Mouse (Mus musculus): ENCODE data around the gene Cps1.

Gene Cps1

DNA sequence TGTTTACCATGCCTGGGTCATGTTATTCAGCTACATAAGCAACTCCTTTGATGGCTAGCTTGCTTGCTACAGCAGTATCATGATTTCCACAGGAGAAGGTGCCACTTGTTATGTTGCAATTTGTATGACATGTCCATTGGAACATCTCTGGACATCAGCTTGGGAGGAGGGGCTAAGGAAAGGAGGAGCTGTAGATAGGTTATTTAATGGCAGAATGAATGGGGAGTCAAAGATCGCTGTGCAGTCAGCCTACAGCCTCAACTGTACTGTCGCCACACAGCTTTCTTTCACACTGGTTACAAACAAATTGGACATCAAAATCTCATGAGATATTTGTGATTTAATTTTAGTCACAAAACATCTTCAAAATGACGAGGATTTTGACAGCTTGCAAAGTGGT, at the start of gene Cps1:
Gene Cps1, plus strand, starts transcription at position 230 of the 400 bp plus-strand sequence.
- DNase-seq (ENCODE audit: low read depth, low spot score) = no peak

GRCm38 (mm10) chr1:67077739-67078138, 45.1 kb upstream of the Cps1 start:
- no peak for DNase-seq (ENCODE audit: low read depth, low spot score)

- DNase-seq (ENCODE audit: low read depth, low spot score) = no peak
Observed at GRCm38 (mm10) chr1:67078666-67079065, 44.2 kb upstream of the Cps1 start.

DNA sequence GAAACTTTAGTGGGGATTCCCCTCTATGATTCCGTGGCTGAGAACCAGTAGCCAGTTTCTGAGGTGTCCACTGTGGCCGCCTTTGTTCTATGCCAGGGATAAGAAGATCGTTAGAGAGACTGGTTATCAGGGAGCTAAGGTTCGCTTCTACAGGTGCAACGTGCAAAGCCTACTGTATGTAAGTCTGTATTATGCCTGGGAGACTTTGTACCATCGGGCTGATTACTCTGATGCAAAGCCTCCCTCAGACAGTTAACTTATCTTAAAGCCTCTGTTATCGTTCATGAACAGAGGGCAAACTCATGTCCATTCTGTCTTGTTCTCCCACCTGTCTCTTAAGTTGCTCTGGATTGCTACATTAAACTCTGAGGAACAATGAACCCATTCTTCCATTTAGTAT, 43.7 kb upstream of the Cps1 start:
- DNase-seq (ENCODE audit: low read depth, low spot score) = no peak

DNA sequence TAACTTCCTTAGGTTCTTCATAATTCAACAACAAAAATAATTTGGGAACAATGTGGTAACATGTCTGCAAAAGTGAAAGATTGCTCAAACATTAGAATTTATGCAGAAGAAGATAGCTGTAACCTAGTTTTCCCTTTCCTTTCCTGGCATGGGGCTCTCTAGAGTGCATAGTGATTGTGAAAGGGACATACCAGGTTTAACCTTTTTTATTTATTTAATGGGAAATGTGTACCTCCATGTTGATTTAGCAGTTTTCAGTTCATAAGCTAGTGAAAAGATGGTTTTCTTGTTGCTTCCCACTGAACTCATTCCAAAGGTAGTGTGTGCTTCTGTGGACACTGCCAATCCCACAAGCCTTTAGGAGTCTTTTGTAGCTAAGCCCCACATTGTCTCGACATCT, 30.4 kb upstream of the Cps1 start:
- no peak for DNase-seq (ENCODE audit: low read depth, low spot score)

GRCm38 (mm10) chr1:67099215-67099614, 23.6 kb upstream of the Cps1 start:
- DNase-seq (ENCODE audit: low read depth, low spot score) = no peak

GRCm38 (mm10) chr1:67103476-67104248, 19.2 kb upstream of the Cps1 start:
- DNase-seq (ENCODE audit: low read depth, low spot score) = no peak

DNA sequence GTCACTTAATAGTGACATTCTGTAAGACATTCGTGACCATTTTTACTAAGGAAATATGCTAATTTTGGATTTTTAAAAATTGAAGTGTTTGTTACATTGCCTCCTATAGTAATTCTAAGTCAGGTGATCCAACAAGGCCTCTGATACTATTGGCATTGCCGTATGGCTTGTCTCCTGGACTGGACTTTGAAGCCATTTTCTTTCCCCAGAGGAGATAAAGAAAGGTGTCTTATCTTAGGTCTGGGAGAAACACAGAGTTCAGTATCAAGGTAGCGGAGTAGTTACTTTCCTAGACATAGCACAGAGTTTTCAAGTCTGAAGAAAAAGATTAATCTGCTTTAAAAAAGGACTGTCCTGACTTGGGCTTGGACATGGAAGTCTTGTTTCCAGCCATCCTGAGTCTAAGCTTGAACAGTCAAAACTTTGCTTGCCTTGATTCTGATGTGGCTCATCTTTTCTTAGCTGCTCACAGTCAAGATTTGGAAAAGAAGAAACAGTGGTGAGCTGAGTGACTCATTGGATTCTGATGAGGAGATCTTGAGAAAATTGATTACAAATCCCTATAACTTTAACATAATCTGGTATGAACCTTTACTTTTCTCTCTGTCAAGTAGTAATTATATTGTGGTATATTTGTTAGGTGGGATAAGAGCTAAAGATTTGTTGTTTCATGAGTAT, 11.1 kb upstream of the Cps1 start:
- DNase-seq (ENCODE audit: low read depth, low spot score) = no peak

- DNase-seq (ENCODE audit: low read depth, low spot score) = no peak
Observed at GRCm38 (mm10) chr1:67113343-67114030, 9.3 kb upstream of the Cps1 start.

- DNase-seq (ENCODE audit: low read depth, low spot score) = no peak
Observed at GRCm38 (mm10) chr1:67116571-67116970, 6.3 kb upstream of the Cps1 start.

DNA sequence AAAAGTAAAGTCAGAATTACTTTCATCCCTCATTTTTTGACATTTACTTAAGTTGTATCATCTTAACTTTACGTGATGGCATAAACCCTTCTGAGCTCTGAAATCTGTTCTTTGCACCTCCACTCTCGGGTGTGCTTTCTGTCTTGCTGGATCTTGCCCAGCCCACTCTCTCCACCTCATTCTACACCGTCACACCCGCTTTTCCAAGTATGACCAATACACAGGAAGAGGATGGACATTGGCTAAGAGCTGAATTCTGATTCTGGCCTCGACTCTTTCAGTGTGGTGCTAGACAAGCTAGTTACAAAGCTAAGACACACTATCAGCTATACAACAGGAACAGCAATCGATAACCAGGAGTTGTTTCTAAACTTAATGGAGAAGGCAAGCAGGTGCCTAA, 5.0 kb upstream of the Cps1 start:
- DNase-seq (ENCODE audit: low read depth, low spot score) = no peak

DNA sequence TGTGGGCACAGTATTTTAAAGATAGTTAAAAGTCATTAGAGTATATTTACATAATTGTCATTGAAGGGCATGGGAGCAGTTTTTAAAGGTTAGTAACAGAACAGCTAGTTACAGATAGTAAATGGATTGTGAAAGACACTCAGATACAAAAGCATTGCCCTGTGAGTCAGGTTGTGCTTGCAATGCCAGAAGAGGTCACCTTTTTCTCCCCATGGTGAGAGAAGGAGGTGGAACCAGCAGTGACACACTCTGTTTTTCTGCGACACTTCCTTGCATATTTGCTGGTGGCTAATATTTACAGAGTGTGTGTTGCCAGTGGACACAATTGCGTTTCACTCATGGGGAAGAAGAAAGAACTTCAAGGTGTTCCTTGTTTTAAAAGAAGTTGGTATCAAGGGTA, 2.6 kb downstream of the Cps1 start:
- no peak for DNase-seq (ENCODE audit: low read depth, low spot score)

- DNase-seq (ENCODE audit: low read depth, low spot score) = no peak
Observed at GRCm38 (mm10) chr1:67143939-67144338, 21.1 kb downstream of the Cps1 start.

DNA sequence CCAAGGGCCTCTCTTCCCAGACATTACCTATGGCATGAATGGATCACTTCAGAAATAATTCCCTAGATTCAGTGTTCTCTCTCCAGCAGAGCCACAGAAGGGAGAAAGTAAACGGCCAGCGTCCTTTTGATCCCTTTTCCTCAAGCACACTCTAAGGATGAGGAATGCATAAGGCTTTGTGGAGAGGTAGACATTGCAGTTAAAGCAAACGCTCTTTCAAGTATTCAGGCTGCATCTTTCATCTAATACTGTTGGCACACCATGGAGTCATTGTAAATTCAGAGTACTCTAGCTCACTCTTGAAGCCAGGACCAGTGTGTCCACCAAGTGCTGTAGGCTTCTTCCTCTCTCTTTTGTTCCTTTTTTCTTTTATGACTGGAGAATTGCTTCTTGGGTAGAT, 28.4 kb downstream of the Cps1 start:
- no peak for DNase-seq (ENCODE audit: low read depth, low spot score)

GRCm38 (mm10) chr1:67167283-67167682, 44.5 kb downstream of the Cps1 start:
- DNase-seq (ENCODE audit: low read depth, low spot score) = no peak

DNA sequence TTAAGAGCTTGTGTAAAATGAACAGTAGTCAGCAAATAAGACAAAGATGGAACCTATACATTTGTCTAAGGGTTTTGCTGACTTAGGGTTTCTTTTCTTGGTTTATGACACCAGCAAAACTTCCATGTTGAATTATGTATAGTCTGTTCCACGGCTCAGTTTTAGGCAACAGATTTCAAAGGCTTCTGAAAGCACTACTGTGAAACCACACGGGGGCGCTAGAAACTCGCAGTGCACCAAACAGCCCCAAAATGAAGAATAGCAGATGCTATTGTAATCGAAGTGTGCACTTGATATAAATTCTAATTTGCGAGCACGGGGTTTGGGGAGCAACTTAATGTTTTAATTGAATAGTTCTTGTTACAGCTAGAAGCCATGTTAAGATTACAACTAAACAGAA, 58.3 kb downstream of the Cps1 start:
- no peak for DNase-seq (ENCODE audit: low read depth, low spot score)

GRCm38 (mm10) chr1:67182201-67182600, 59.4 kb downstream of the Cps1 start:
- DNase-seq (ENCODE audit: low read depth, low spot score) = no peak

GRCm38 (mm10) chr1:67183532-67183931, 60.7 kb downstream of the Cps1 start:
- no peak for DNase-seq (ENCODE audit: low read depth, low spot score)

DNA sequence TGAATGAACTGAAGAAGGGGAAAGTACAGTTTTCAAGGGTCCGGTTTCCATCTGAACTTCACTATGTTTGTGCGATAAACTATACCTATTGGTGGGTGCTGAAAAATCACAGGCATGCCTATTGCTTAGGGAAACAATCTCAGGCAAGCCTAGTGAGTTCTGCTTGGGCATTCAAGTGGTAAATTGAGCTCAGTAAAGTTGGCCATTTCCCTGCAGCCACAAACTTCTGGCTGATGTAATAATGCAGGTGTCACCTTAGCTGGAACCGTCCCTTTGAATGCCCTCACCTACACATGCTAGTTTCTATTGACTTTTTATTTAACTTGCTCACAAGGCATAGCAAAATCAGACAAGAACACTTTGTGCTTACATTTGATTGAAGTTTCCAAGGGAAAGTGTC, 61.3 kb downstream of the Cps1 start:
- no peak for DNase-seq (ENCODE audit: low read depth, low spot score)

DNA sequence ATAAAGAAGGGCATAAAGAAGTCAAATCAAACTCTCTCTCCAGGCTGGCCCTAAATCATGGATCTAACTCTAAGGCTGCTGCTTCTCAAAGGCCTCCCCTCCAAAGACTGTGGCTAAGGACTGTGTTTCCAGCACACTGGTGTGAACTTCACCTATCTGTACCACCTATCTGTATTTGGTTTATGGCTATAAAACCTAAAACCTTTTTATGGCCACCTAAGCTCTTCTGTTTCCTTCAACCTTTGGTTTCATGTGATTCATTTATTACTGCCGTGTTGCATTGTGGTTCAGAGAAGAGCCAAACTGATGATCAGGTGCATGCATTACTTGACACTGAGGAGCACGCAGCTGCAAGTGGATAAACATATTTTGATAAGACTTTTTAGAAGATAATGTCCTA, 74.5 kb downstream of the Cps1 start:
- DNase-seq (ENCODE audit: low read depth, low spot score) = no peak

- DNase-seq (ENCODE audit: low read depth, low spot score) = no peak
Observed at GRCm38 (mm10) chr1:67218339-67218944, 95.6 kb downstream of the Cps1 start.

- DNase-seq (ENCODE audit: low read depth, low spot score) = no peak
Observed at GRCm38 (mm10) chr1:67223666-67224065, 100.8 kb downstream of the Cps1 start.
